Comparison of ENCODE assay signal across 7 mouse cellular contexts in genomic region chr6:125192016-125192714, GRCm38 (mm10). TPM values are rescaled to one million over a fixed set of nuclear protein-coding genes. Genes with fewer than 3 reads are reported as not detected.
A peak's percentile ranks its signal among the peaks of the same experiment; 100 is the strongest.
DNase-seq lines count a peak whose midpoint lies in the region; ATAC-seq lines count a peak whose summit lies in the region.

No protein-coding gene starts in this region.

- H3K27me3 ChIP-seq in embryonic facial prominence, embryonic 11.5 days (ENCODE audit: control insufficient read depth, insufficient read depth, low read length), result no peaks in the 10 kb centered on the region
- no peaks in the 10 kb centered on the region for H3K27me3 ChIP-seq in limb, embryonic 11.5 days (ENCODE audit: control insufficient read depth, insufficient read depth, low read length)
- H3K27me3 ChIP-seq in midbrain, embryonic 14.5 days (ENCODE audit: control insufficient read depth, insufficient read depth, low read length), result no peaks in the 10 kb centered on the region

- H3K4me1 ChIP-seq in embryonic facial prominence, embryonic 11.5 days (ENCODE audit: control insufficient read depth, insufficient read depth, low read length), result peaks cover 3% of the 10 kb centered on the region; the same call in 1 of the 2 replicates
- peaks cover 3% of the 10 kb centered on the region; the same call in 1 of the 2 replicates for H3K4me1 ChIP-seq in limb, embryonic 11.5 days (ENCODE audit: control insufficient read depth, insufficient read depth, low read length)
- peaks cover 14% of the 10 kb centered on the region; the same call in 1 of the 2 replicates for H3K4me1 ChIP-seq in midbrain, embryonic 14.5 days (ENCODE audit: control insufficient read depth, insufficient read depth, low read length)

- no peaks in the 10 kb centered on the region for H3K9me3 ChIP-seq in embryonic facial prominence, embryonic 11.5 days (replicated peaks; ENCODE audit: control insufficient read depth, low read length)
- H3K9me3 ChIP-seq in limb, embryonic 11.5 days (ENCODE audit: control insufficient read depth, low read length), result no peaks in the 10 kb centered on the region
- no peaks in the 10 kb centered on the region for H3K9me3 ChIP-seq in midbrain, embryonic 14.5 days (ENCODE audit: control insufficient read depth, low read length)

- peak; percentile 96 for DNase-seq in adrenal gland, postnatal 14 days
- DNase-seq in embryonic facial prominence, embryonic 11.5 days (ENCODE audit: low spot score), result peak; percentile 97
- peak; percentile 99 for DNase-seq in heart, adult 11 months
- peak; percentile 94 for DNase-seq in kidney, adult 18-20 months
- peak; percentile 93 for DNase-seq in limb, embryonic 11.5 days (ENCODE audit: low spot score)
- peak; percentile 97 for DNase-seq in midbrain, embryonic 14.5 days
- DNase-seq in spleen, adult 18-20 months, result peak; percentile 83 to 87

- H3K27ac ChIP-seq in embryonic facial prominence, embryonic 11.5 days (replicated peaks; ENCODE audit: low read depth, low read length), result peak overlapping the region; percentile 99
- H3K27ac ChIP-seq in limb, embryonic 11.5 days (replicated peaks; ENCODE audit: low read depth, low read length), result peak overlapping the region; percentile 99
- H3K27ac ChIP-seq in midbrain, embryonic 14.5 days (replicated peaks; ENCODE audit: low read depth, low read length), result peak overlapping the region; percentile 99

- H3K4me2 ChIP-seq in embryonic facial prominence, embryonic 11.5 days (ENCODE audit: low read depth, low read length), result peak overlapping the region; percentile 79
- peak overlapping the region; percentile 84 for H3K4me2 ChIP-seq in limb, embryonic 11.5 days (ENCODE audit: low read depth, severe bottlenecking)
- H3K4me2 ChIP-seq in midbrain, embryonic 14.5 days (ENCODE audit: low read length), result peak overlapping the region; percentile 71

- 1% methylated on average over 34 of the region's 34 CpGs for WGBS in embryonic facial prominence, embryonic 11.5 days
- under 1% methylated on average over 34 of the region's 34 CpGs for WGBS in limb, embryonic 11.5 days
- under 1% methylated on average over 34 of the region's 34 CpGs for WGBS in midbrain, embryonic 14.5 days

- H3K36me3 ChIP-seq in embryonic facial prominence, embryonic 11.5 days (replicated peaks; ENCODE audit: control insufficient read depth, insufficient read depth, low read depth, low read length), result peaks cover 10% of the 10 kb centered on the region
- peaks cover 24% of the 10 kb centered on the region for H3K36me3 ChIP-seq in limb, embryonic 11.5 days (ENCODE audit: control insufficient read depth, insufficient read depth, low read length)
- peaks cover 41% of the 10 kb centered on the region for H3K36me3 ChIP-seq in midbrain, embryonic 14.5 days (ENCODE audit: control insufficient read depth, insufficient read depth, low read length)

- peak overlapping the region; percentile 72 for H3K4me3 ChIP-seq in embryonic facial prominence, embryonic 11.5 days (ENCODE audit: low read depth, low read length)
- peak overlapping the region; percentile 75 for H3K4me3 ChIP-seq in limb, embryonic 11.5 days (ENCODE audit: low read depth, low read length)
- H3K4me3 ChIP-seq in midbrain, embryonic 14.5 days (replicated peaks; ENCODE audit: low read depth, low read length), result peak overlapping the region; percentile 69

- peak; percentile 89 for ATAC-seq in embryonic facial prominence, embryonic 11.5 days (replicated peaks; ENCODE audit: insufficient number of reproducible peaks, low FRiP score, low TSS enrichment, low read depth)
- peak; percentile 92 for ATAC-seq in limb, embryonic 11.5 days (ENCODE audit: insufficient number of reproducible peaks, low FRiP score, low TSS enrichment, low read depth)
- ATAC-seq in midbrain, embryonic 14.5 days (ENCODE audit: low FRiP score, low TSS enrichment), result peak; percentile 92

- H3K9ac ChIP-seq in embryonic facial prominence, embryonic 11.5 days (replicated peaks; ENCODE audit: low read length), result peak overlapping the region; percentile 80
- H3K9ac ChIP-seq in limb, embryonic 11.5 days (ENCODE audit: low read length), result peak overlapping the region; percentile 89
- H3K9ac ChIP-seq in midbrain, embryonic 14.5 days (replicated peaks; ENCODE audit: low read length), result peak overlapping the region; percentile 68

RNA-seq across cellular contexts. Expression of gene Mrpl51, which starts 0.6 kb away (rescaled TPM):
- 222 and 232 TPM in 2 replicates for total RNA-seq in adrenal gland, postnatal 14 days (2021)
- 205 and 217 TPM in 2 replicates for polyA plus RNA-seq in embryonic facial prominence, embryonic 11.5 days (2014; fragmentation: Nextera tagmentation; extraction: Ambion mirVana)
- polyA plus RNA-seq in limb, embryonic 11.5 days (2014; fragmentation: Nextera tagmentation; extraction: Ambion mirVana), result 216 and 218 TPM in 2 replicates
- 128 and 141 TPM in 2 replicates for polyA plus RNA-seq in midbrain, embryonic 14.5 days (2014; fragmentation: Nextera tagmentation; extraction: Ambion mirVana)

RNA-seq across cellular contexts. Expression of gene Ncapd2, which starts 0.7 kb away (rescaled TPM):
- 43.2 and 45.2 TPM in 2 replicates for total RNA-seq in adrenal gland, postnatal 14 days (2021)
- polyA plus RNA-seq in embryonic facial prominence, embryonic 11.5 days (2014; fragmentation: Nextera tagmentation; extraction: Ambion mirVana), result 135 and 136 TPM in 2 replicates
- 181 and 182 TPM in 2 replicates for polyA plus RNA-seq in limb, embryonic 11.5 days (2014; fragmentation: Nextera tagmentation; extraction: Ambion mirVana)
- polyA plus RNA-seq in midbrain, embryonic 14.5 days (2014; fragmentation: Nextera tagmentation; extraction: Ambion mirVana), result 40.6 and 50.3 TPM in 2 replicates

RNA-seq across cellular contexts. Expression of gene Vamp1, which starts 23.2 kb away (rescaled TPM):
- total RNA-seq in adrenal gland, postnatal 14 days (2021), result 31.8 and 42.6 TPM in 2 replicates
- polyA plus RNA-seq in embryonic facial prominence, embryonic 11.5 days (2014; fragmentation: Nextera tagmentation; extraction: Ambion mirVana), result 1.2 and 1.4 TPM in 2 replicates
- polyA plus RNA-seq in limb, embryonic 11.5 days (2014; fragmentation: Nextera tagmentation; extraction: Ambion mirVana), result 2.3 and 2.6 TPM in 2 replicates
- 5.5 and 10.6 TPM in 2 replicates for polyA plus RNA-seq in midbrain, embryonic 14.5 days (2014; fragmentation: Nextera tagmentation; extraction: Ambion mirVana)

RNA-seq across cellular contexts. Expression of gene Gapdh, which starts 25.9 kb away (rescaled TPM):
- total RNA-seq in adrenal gland, postnatal 14 days (2021), result 1,705 and 1,924 TPM in 2 replicates
- polyA plus RNA-seq in embryonic facial prominence, embryonic 11.5 days (2014; fragmentation: Nextera tagmentation; extraction: Ambion mirVana), result 2,314 and 2,539 TPM in 2 replicates
- polyA plus RNA-seq in limb, embryonic 11.5 days (2014; fragmentation: Nextera tagmentation; extraction: Ambion mirVana), result 2,642 and 2,787 TPM in 2 replicates
- 1,501 and 1,547 TPM in 2 replicates for polyA plus RNA-seq in midbrain, embryonic 14.5 days (2014; fragmentation: Nextera tagmentation; extraction: Ambion mirVana)

RNA-seq across cellular contexts. Expression of gene Tapbpl, which starts 39.5 kb away (rescaled TPM):
- 12.6 and 14.0 TPM in 2 replicates for total RNA-seq in adrenal gland, postnatal 14 days (2021)
- 1.0 and 1.1 TPM in 2 replicates for polyA plus RNA-seq in embryonic facial prominence, embryonic 11.5 days (2014; fragmentation: Nextera tagmentation; extraction: Ambion mirVana)
- 0.82 and 0.87 TPM in 2 replicates for polyA plus RNA-seq in limb, embryonic 11.5 days (2014; fragmentation: Nextera tagmentation; extraction: Ambion mirVana)
- polyA plus RNA-seq in midbrain, embryonic 14.5 days (2014; fragmentation: Nextera tagmentation; extraction: Ambion mirVana), result 3.0 and 3.3 TPM in 2 replicates

Comparison
In these comparisons a context has a peak if more than half of its experiments do, and no peak if none do; other contexts are left out.
1. Peak in every context shown above with its lines: DNase-seq, ATAC-seq, H3K4me3 ChIP-seq and H3K27ac ChIP-seq.